ENCODE assay signal across 8 mouse cellular contexts in genomic region chr2:146290871-146291637, GRCm38 (mm10).
A peak's percentile ranks its signal among the peaks of the same experiment; 100 is the strongest.
DNase-seq lines count a peak whose midpoint lies in the region; ATAC-seq and TF ChIP-seq lines count a peak whose summit lies in the region.

No protein-coding gene starts in this region.

- H3K27ac ChIP-seq in embryonic facial prominence, embryonic 15.5 days (replicated peaks): no peak overlapping the region
- peak overlapping the region; percentile 76 for H3K27ac ChIP-seq in midbrain, embryonic 11.5 days (ENCODE audit: low read depth, low read length)
- no peak overlapping the region for H3K27ac ChIP-seq in stomach, postnatal 0 days (replicated peaks)

- no peak overlapping the region for H3K4me2 ChIP-seq in embryonic facial prominence, embryonic 15.5 days (replicated peaks)
- no peak overlapping the region for H3K4me2 ChIP-seq in midbrain, embryonic 11.5 days
- no peak overlapping the region for H3K4me2 ChIP-seq in stomach, postnatal 0 days (replicated peaks; ENCODE audit: low read depth)

- H3K9ac ChIP-seq in embryonic facial prominence, embryonic 15.5 days: no peak overlapping the region
- H3K9ac ChIP-seq in midbrain, embryonic 11.5 days (ENCODE audit: low read length): peak overlapping the region; percentile 3; the same call in 1 of the 2 replicates
- H3K9ac ChIP-seq in stomach, postnatal 0 days (ENCODE audit: low read length): no peak overlapping the region

- H3K36me3 ChIP-seq in embryonic facial prominence, embryonic 15.5 days: no peaks in the 10 kb centered on the region
- no peaks in the 10 kb centered on the region for H3K36me3 ChIP-seq in midbrain, embryonic 11.5 days (ENCODE audit: control insufficient read depth, insufficient read depth, low read length)
- H3K36me3 ChIP-seq in stomach, postnatal 0 days (ENCODE audit: control insufficient read depth, insufficient read depth, low read length): no peaks in the 10 kb centered on the region

- H3K9me3 ChIP-seq in embryonic facial prominence, embryonic 15.5 days (replicated peaks): no peaks in the 10 kb centered on the region
- H3K9me3 ChIP-seq in midbrain, embryonic 11.5 days (ENCODE audit: control insufficient read depth, low read length): no peaks in the 10 kb centered on the region
- no peaks in the 10 kb centered on the region for H3K9me3 ChIP-seq in stomach, postnatal 0 days (ENCODE audit: control insufficient read depth, low read length)

- TF ChIP-seq EP300 in stomach, postnatal 0 days (optimal IDR thresholded peaks at IDR 0.05): no peak

- ATAC-seq in embryonic facial prominence, embryonic 15.5 days (ENCODE audit: insufficient number of reproducible peaks, low FRiP score, low TSS enrichment, low read depth): peak; percentile 72
- peak; percentile 97 for ATAC-seq in midbrain, embryonic 11.5 days (ENCODE audit: low FRiP score)
- ATAC-seq in stomach, postnatal 0 days (ENCODE audit: low FRiP score, low TSS enrichment): no peak

- H3K4me1 ChIP-seq in embryonic facial prominence, embryonic 15.5 days: peaks cover 7% of the 10 kb centered on the region; the same call in 1 of the 2 replicates
- H3K4me1 ChIP-seq in midbrain, embryonic 11.5 days (ENCODE audit: control insufficient read depth, insufficient read depth, low read length): peaks cover 20% of the 10 kb centered on the region
- no peaks in the 10 kb centered on the region for H3K4me1 ChIP-seq in stomach, postnatal 0 days (replicated peaks; ENCODE audit: control insufficient read depth, insufficient read depth)

- 24% methylated on average over 14 of the region's 14 CpGs for WGBS in embryonic facial prominence, embryonic 15.5 days
- 18% methylated on average over 14 of the region's 14 CpGs for WGBS in midbrain, embryonic 11.5 days
- 44% methylated on average over 14 of the region's 14 CpGs for WGBS in stomach, postnatal 0 days

- H3K4me3 ChIP-seq in embryonic facial prominence, embryonic 15.5 days (replicated peaks): no peak overlapping the region
- H3K4me3 ChIP-seq in midbrain, embryonic 11.5 days (ENCODE audit: low read depth, low read length): no peak overlapping the region
- H3K4me3 ChIP-seq in stomach, postnatal 0 days (ENCODE audit: low read depth, low read length): no peak overlapping the region

- 0 out of 2 replicates have a peak, but pooled peaks have one; percentile 9 for TF ChIP-seq CTCF in stomach, postnatal 0 days (IDR thresholded peaks at IDR 0.05; ENCODE audit: low read depth)

- DNase-seq in MN1 (ENCODE audit: low spot score): peak; percentile 62
- DNase-seq in layer of hippocampus, adult 11-12 months (ENCODE audit: low spot score): peak; percentile 76
- peak; percentile 91 for DNase-seq in midbrain, embryonic 11.5 days (ENCODE audit: low spot score, missing footprints)
- no peak for DNase-seq in stomach, postnatal 0 days (ENCODE audit: low spot score)
- no peak for DNase-seq in heart, adult 11 months
- DNase-seq in kidney, adult 8-10 months: no peak
- no peak for DNase-seq in B cell, adult 2 months

- H3K27me3 ChIP-seq in embryonic facial prominence, embryonic 15.5 days: peaks cover 3% of the 10 kb centered on the region; the same call in 1 of the 2 replicates
- no peaks in the 10 kb centered on the region for H3K27me3 ChIP-seq in midbrain, embryonic 11.5 days (ENCODE audit: control insufficient read depth, insufficient read depth, low read length)
- no peaks in the 10 kb centered on the region for H3K27me3 ChIP-seq in stomach, postnatal 0 days (ENCODE audit: control insufficient read depth, insufficient read depth, low read length)

Comparison
In these comparisons a context has a peak if more than half of its experiments do, and no peak if none do; other contexts are left out.
1. DNase-seq: peak in MN1 (single experiment), layer of hippocampus, adult 11-12 months (single experiment) and midbrain, embryonic 11.5 days (single experiment); none in stomach, postnatal 0 days (single experiment), heart, adult 11 months (single experiment), kidney, adult 8-10 months (0 of 2) and B cell, adult 2 months (0 of 2).